Mouse (Mus musculus) MN1 (cell line): ENCODE data around the gene Atrip.
A peak's percentile ranks its signal among the peaks of the same experiment; 100 is the strongest.

Experiments
- DNase-seq: peaks from one replicate; pipeline ENCODE4 v3.0.0-alpha.2; 2016; ENCODE audit warnings: low spot score

Gene Atrip

GRCm38 (mm10) chr9:109058006-109058765 is 15.7 kb downstream of the Atrip start:
- no peak for DNase-seq

GRCm38 (mm10) chr9:109057543-109057942 is 16.4 kb downstream of the Atrip start:
- no peak for DNase-seq

- DNase-seq, result no peak
Measured at GRCm38 (mm10) chr9:109056916-109057315, 17.0 kb downstream of the Atrip start.

- no peak for DNase-seq
Measured at GRCm38 (mm10) chr9:109056081-109056690, 17.7 kb downstream of the Atrip start.

- DNase-seq, result no peak
Measured at GRCm38 (mm10) chr9:109055271-109056030, 18.5 kb downstream of the Atrip start.

- peak; percentile 62 for DNase-seq
Measured at GRCm38 (mm10) chr9:109054712-109055111, 19.2 kb downstream of the Atrip start.

- no peak for DNase-seq
Measured at GRCm38 (mm10) chr9:109053851-109054250, 20.1 kb downstream of the Atrip start.

- DNase-seq, result no peak
Measured at GRCm38 (mm10) chr9:109053366-109053765, 20.6 kb downstream of the Atrip start.

- no peak for DNase-seq
Measured at GRCm38 (mm10) chr9:109052490-109053260, 21.2 kb downstream of the Atrip start.

- no peak for DNase-seq
Measured at GRCm38 (mm10) chr9:109051651-109052489, 22.1 kb downstream of the Atrip start.

- no peak for DNase-seq
Measured at GRCm38 (mm10) chr9:109051011-109051501, 22.9 kb downstream of the Atrip start.

GRCm38 (mm10) chr9:109050674-109050997 is 23.3 kb downstream of the Atrip start:
- DNase-seq, result no peak

GRCm38 (mm10) chr9:109049996-109050673 is 23.8 kb downstream of the Atrip start:
- no peak for DNase-seq

- no peak for DNase-seq
Measured at GRCm38 (mm10) chr9:109049316-109049715, 24.6 kb downstream of the Atrip start.

- peak; percentile 57 for DNase-seq
Measured at GRCm38 (mm10) chr9:109046306-109046705, 27.6 kb downstream of the Atrip start.

GRCm38 (mm10) chr9:109041351-109041750 is 32.6 kb downstream of the Atrip start:
- no peak for DNase-seq

GRCm38 (mm10) chr9:109040906-109041305 is 33.0 kb downstream of the Atrip start:
- no peak for DNase-seq

GRCm38 (mm10) chr9:109040216-109040615 is 33.7 kb downstream of the Atrip start:
- DNase-seq, result no peak

- no peak for DNase-seq
Measured at GRCm38 (mm10) chr9:109039681-109040080, 34.2 kb downstream of the Atrip start.

GRCm38 (mm10) chr9:109038901-109039364 is 35.0 kb downstream of the Atrip start:
- peak; percentile 35 for DNase-seq
